Mouse (Mus musculus) forebrain, postnatal 0 days (tissue): Measurements from ENCODE around the gene Txnl4b. TPM values are rescaled to one million over a fixed set of nuclear protein-coding genes. Genes with fewer than 3 reads are reported as not detected.

Experiments
- ATAC-seq: fragments of 200-750 bp; cut with Nextera tagmentation; 2 replicates; pipeline ENCODE4 v1.8.0; 2017; ENCODE audit warnings: mild to moderate bottlenecking, moderate library complexity
- DNase-seq: peaks from one replicate; pipeline ENCODE4 v3.0.0-alpha.2; 2015
- H3K27ac ChIP-seq: fragments of 300-500 bp; sonication (generic); 2 replicates; pipeline ENCODE4 v1.5.1; 2014; ENCODE audit warnings: low read depth, mild to moderate bottlenecking, antibody characterized with exemption, low read length, moderate library complexity, mixed read lengths
- H3K27me3 ChIP-seq: fragments of 300-500 bp; sonication (generic); 2 replicates; pipeline ENCODE4 v1.6.1; 2014; ENCODE audit warnings: mild to moderate bottlenecking, low read length, mixed read lengths; ENCODE audit not compliant: insufficient read depth
- H3K36me3 ChIP-seq: fragments of 300-500 bp; sonication (generic); 2 replicates; pipeline ENCODE4 v1.6.1; 2014; ENCODE audit warnings: mild to moderate bottlenecking, moderate library complexity; ENCODE audit not compliant: insufficient read depth
- H3K4me1 ChIP-seq: fragments of 300-500 bp; sonication (generic); 2 replicates; pipeline ENCODE4 v1.6.1; 2014; ENCODE audit warnings: antibody characterized with exemption; ENCODE audit not compliant: insufficient read depth
- H3K4me2 ChIP-seq: fragments of 300-500 bp; sonication (generic); 2 replicates; pipeline ENCODE4 v1.6.1; 2014; ENCODE audit warnings: low read depth, mild to moderate bottlenecking, moderate library complexity
- H3K4me3 ChIP-seq: fragments of 300-500 bp; sonication (generic); 2 replicates; pipeline ENCODE4 v1.5.1; 2014; ENCODE audit warnings: low read depth, low read length, mixed read lengths
- H3K9ac ChIP-seq: fragments of 300-500 bp; sonication (generic); 2 replicates; pipeline ENCODE4 v1.6.1; 2014; ENCODE audit warnings: mild to moderate bottlenecking
- H3K9me3 ChIP-seq: fragments of 300-500 bp; sonication (generic); 2 replicates; pipeline ENCODE4 v1.6.1; 2016; ENCODE audit warnings: low read length
- CTCF ChIP-seq: sonication (generic); IDR thresholded peaks from 2 replicates; pipeline ENCODE4 v1.5.1; 2016; ENCODE audit warnings: antibody characterized with exemption, control low read depth, low read depth
- WGBS: fragments of 180-500 bp; shearing (Covaris S2); extraction: QIAGEN DNeasy Blood & Tissue Kit; methylation state at CpG from one replicate; pipeline ENCODE4 v1.1.7; 2014; 5-methylcytosine and 5-hydroxymethylcytosine counted together
- polyA plus RNA-seq: library from polyadenylated mRNA; unstranded; fragments of >200 nt; fragmentation: Nextera tagmentation; extraction: Ambion mirVana; gene quantifications from 2 replicates; pipeline ENCODE4 v1.2.1, GENCODE M21; 2015
- total RNA-seq: library from RNA; depleted of rRNA; stranded (reverse); fragments of >200 nt; gene quantifications from 2 replicates; pipeline ENCODE4 v1.2.3, GENCODE M21; 2014; rRNA removed

Txnl4b gene
- total RNA-seq = 12.0 and 12.2 TPM in 2 replicates
- 34.0 and 35.2 TPM in 2 replicates for polyA plus RNA-seq

DNA sequence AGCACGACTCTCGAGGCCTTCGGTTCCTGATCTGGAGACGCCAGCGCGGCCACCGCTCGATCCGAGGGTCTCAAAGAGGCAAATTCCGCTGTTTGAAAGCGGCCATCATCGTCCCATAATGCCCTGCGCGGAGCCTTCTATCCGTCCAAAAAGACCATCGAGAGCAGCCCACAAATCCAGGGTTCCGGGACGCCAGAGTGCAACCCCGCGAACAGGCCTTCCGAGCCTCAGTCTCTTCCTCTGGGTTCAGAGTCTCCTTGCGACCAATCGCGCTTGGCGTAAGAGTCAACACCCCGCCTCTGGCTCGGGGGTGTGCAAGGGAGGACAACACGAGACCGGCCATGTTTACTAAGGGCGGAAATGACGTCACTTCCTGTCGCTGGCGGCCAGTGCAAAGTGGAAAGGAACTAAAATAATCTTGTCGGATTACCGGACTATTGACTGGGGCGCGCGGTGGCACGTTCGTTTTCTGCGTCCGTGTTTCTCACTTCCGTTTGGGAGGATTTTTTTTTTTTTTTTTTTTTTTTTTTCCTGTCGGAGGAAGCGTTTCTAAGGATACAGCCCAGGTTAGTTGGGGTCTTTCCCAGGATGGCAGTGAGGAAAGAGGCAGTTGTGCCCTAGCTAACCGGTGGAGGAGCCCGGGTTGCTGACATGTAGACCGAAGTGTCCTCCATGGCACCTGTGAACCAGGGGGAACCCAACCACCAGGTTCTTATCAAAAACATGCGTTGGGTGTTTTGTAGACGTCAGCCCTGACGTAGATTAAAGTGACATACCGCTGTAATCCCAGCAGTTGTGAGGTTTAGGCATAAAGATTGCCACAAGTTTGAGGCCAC is at the start of gene Txnl4b, which contains the start of gene Dhx38:
Gene Txnl4b, plus strand, starts transcription at position 395 of the 836 bp plus-strand sequence.
Gene Dhx38, minus strand, starts transcription at position 364 of the 836 bp plus-strand sequence.
- WGBS = under 1% methylated on average over 52 of the region's 52 CpGs
- peak within 1 kb of the TSS; percentile 84 for H3K9ac ChIP-seq
- peaks cover 11% of the 10 kb centered on the region for H3K4me1 ChIP-seq
- H3K4me3 ChIP-seq = peak within 1 kb of the TSS; percentile 87
- 0 out of 2 replicates have a peak, but pooled peaks have one; percentile 12 for TF ChIP-seq CTCF
- no peaks in the 10 kb centered on the region for H3K27me3 ChIP-seq
- H3K9me3 ChIP-seq = no peaks in the 10 kb centered on the region
- peak within 1 kb of the TSS; percentile 79 for H3K4me2 ChIP-seq
- DNase-seq (peak; percentile 99), ATAC-seq (peak; percentile 100)
- H3K36me3 ChIP-seq = peaks cover 23% of the 10 kb centered on the region
- H3K27ac ChIP-seq = peak within 1 kb of the TSS; percentile 92

DNA sequence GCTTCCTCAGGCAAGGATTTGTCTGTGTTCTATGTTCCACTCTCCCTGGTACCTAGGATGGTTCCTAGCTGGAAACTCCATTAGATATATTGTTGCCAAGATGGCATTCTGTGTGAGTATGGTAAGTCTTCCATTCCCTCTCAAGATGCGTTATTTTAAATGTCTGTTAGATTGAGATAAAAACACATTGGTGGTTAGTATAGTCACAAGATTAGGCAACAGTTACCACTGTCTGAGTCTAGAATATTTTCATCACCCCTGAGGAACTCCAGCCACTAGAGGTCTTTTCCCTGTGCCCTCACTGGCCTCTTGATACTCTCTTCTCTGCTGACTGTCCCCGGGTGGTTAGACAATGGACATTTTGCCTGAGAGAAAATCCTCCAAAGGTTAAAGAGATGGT is 41.7 kb upstream of the Txnl4b start:
- Histone ChIP-seq H3K4me3 (no peak overlapping the region), H3K27me3 (no peaks in the 10 kb centered on the region), H3K9ac (no peak overlapping the region), H3K27ac (no peak overlapping the region), H3K9me3 (no peaks in the 10 kb centered on the region), H3K36me3 (no peaks in the 10 kb centered on the region), H3K4me2 (no peak overlapping the region), H3K4me1 (no peaks in the 10 kb centered on the region)
- TF ChIP-seq CTCF = no peak
- no peak for ATAC-seq
- WGBS = 81% methylated on average over 2 of the region's 2 CpGs
- DNase-seq = no peak

DNA sequence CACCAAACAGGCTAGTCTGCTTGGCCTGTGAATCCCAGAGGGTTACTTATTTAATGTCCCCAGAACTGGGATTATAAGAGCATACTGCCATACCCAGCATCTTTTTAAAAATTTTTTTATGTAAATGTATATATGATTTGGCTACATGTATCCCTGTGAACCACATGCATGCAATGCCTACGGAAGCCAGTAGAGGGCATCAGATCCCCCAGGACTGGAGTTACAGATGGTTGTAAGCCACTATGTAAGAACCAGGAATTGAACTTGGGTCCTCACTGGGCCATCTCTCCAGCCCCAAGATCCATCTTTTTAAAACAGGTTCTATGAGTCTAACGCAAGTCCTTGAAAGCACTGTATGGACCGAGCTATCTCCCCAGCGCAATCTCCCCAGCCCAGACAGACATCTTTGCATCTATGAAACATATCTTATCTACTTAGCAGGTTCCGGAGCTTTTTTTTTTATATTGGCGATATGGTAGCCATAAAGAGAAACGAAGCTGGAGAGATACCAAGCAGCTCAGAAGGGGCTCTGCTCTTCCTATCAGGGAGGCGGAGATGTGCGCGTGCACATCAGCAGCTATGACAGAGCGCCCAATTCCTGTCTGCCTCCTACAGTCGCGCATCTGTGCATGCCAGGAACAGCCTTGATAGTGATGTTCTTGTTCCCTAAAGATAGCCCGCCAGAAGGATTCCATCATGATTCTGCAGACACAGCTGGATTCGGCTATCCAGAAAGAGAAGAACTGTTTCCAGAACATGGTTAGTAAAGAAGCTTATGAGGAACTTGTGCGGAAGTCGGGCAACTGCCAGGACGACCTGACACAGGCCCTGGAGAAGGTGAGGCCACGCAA is 30.3 kb upstream of the Txnl4b start:
- TF ChIP-seq CTCF = peak; percentile 60
- Histone ChIP-seq H3K9me3 (no peaks in the 10 kb centered on the region), H3K9ac (no peak overlapping the region), H3K4me1 (peaks cover 3% of the 10 kb centered on the region; the same call in 1 of the 2 replicates), H3K4me2 (no peak overlapping the region), H3K27me3 (no peaks in the 10 kb centered on the region), H3K36me3 (no peaks in the 10 kb centered on the region), H3K4me3 (no peak overlapping the region), H3K27ac (no peak overlapping the region)
- WGBS = 90% methylated on average over 19 of the region's 19 CpGs
- DNase-seq (peak; percentile 57), ATAC-seq (no peak)

DNA sequence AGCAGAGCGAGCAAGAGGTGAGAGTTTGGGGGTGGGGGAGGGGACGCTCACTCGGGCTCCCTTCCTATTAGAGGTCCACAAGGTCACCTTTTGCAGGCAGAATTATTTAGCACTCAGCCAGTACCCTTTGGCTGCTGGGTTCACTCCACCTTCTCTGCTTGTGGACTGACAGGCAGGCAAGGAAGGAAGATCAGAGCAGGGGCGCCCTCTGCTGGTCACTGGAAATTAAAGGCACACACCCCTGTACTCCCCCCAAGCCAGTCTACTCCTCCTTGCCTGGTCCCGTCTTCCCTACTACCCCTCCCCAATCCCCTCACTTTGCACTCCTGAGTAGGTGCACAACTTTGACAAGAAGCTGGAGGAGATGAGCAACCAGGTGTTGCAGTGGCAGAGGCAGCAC is 29.0 kb upstream of the Txnl4b start:
- H3K9ac ChIP-seq = 0 out of 2 replicates have a peak overlapping the region, but pooled peaks have one; percentile 18
- no peak overlapping the region for H3K4me3 ChIP-seq
- TF ChIP-seq CTCF = peak; percentile 90
- ATAC-seq (peak; percentile 91), DNase-seq (peak; percentile 85)
- peaks cover 3% of the 10 kb centered on the region; the same call in 1 of the 2 replicates for H3K4me1 ChIP-seq
- no peaks in the 10 kb centered on the region for H3K27me3 ChIP-seq
- H3K9me3 ChIP-seq = no peaks in the 10 kb centered on the region
- 1% methylated on average over 5 of the region's 5 CpGs for WGBS
- H3K4me2 ChIP-seq = peak overlapping the region; percentile 26; the same call in 1 of the 2 replicates
- H3K36me3 ChIP-seq = no peaks in the 10 kb centered on the region
- no peak overlapping the region for H3K27ac ChIP-seq

DNA sequence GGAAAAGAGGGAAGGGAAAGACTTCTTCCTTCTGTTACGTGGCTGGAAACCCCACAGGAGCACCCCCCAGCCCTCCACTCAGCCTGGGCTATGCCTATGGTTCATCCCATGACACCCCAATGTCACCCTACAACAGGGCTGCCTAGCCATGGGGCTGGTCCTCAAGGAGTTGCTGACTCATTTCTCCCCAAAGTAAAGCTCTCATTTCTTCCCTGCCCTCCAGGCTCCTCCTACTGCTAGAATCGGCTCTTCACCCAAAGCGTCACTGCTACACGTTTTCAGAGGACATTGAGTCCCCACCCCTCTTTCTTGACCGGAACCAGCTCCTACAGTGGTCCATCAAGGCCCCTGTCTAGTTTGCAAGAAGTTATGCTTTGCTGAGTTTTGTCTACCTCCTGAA is 23.5 kb upstream of the Txnl4b start:
- TF ChIP-seq CTCF = no peak
- Histone ChIP-seq H3K27me3 (no peaks in the 10 kb centered on the region), H3K36me3 (peaks cover 5% of the 10 kb centered on the region), H3K27ac (no peak overlapping the region), H3K9me3 (no peaks in the 10 kb centered on the region), H3K4me2 (no peak overlapping the region), H3K4me3 (no peak overlapping the region), H3K9ac (no peak overlapping the region), H3K4me1 (no peaks in the 10 kb centered on the region)
- DNase-seq (no peak), ATAC-seq (no peak)
- 73% methylated on average over 5 of the region's 5 CpGs for WGBS

DNA sequence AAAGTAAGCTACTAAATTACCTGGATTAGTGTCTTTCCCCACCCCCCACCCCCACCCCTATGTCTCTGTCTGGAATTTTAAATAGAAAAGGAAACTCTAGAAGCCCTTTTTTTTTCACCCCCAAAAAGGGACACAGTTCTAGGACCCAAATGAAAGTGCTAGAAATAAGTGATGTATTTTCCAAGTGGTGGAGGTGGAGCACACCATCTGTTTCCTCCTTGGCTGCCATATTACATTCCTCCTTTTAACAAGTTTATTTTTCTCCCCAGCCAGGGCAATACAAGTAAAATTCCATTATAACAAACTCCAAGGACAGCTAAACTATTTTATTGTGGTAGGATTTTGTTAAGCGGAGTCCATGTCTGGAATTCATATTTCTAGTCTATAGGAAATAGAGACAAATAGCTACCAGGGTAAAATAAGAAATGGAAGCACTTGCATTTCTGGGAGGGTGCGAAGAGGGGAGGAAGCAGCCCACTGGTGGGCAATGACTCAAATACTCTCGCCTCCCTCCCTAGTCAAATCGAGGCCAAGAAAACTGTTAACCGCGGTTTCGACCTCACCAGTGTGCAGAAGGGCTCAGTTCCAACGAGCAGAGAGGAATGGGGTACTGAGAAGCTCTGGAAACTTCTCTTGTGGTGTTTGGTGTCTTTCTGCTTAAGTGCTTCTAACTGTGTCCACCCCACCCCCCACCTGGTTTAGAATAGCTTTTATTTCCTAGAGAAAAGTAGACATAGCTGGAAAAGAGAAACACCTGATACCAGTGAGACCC is 22.8 kb upstream of the Txnl4b start:
- no peak for DNase-seq
- Histone ChIP-seq H3K36me3 (peaks cover 11% of the 10 kb centered on the region), H3K4me3 (no peak overlapping the region), H3K27me3 (no peaks in the 10 kb centered on the region), H3K4me2 (no peak overlapping the region), H3K9ac (no peak overlapping the region), H3K4me1 (no peaks in the 10 kb centered on the region), H3K27ac (no peak overlapping the region), H3K9me3 (no peaks in the 10 kb centered on the region)
- no peak for TF ChIP-seq CTCF
- WGBS = 77% methylated on average over 8 of the region's 8 CpGs
- no peak for ATAC-seq
